Mouse (Mus musculus): Measurements from ENCODE around the gene Ppp2r3c.

DNA sequence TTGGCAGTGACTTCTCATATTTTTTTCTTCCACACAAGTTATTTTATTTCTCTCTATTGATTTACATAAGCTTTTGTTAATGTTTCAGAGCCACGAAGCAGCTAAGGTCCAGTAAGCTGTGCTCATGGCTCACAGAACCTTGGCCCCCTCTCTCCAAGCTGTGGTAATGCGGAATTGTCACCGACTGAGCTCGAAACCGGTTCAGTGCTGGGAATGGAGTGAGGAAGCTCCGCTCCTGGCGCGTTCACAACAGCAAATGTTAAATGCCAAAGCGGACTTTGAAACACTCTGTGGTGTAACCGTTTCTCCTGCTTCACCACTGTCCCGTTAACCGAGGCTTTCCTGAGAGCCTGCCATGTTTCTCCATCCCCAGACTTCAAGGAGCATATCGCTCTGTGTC is 41.8 kb upstream of the Ppp2r3c start:
- TF ChIP-seq CTCF (IDR thresholded peaks at IDR 0.05; ENCODE audit: low read depth, low read length) (no peak), EP300 (IDR thresholded peaks at IDR 0.05; ENCODE audit: insufficient read depth, low read depth, low read length) (no peak), POLR2A (IDR thresholded peaks at IDR 0.05; ENCODE audit: insufficient read depth, low read length) (no peak)

All from ES-Bruce4 (cell line).